Mouse (Mus musculus) lung, embryonic 16.5 days (tissue): Measurements from ENCODE around the gene Gmds. TPM values are rescaled to one million over a fixed set of nuclear protein-coding genes. Genes with fewer than 3 reads are reported as not detected.

Experiments used
- ATAC-seq: fragments of 200-750 bp; cut with Nextera tagmentation; 2 replicates; pipeline ENCODE4 v1.8.0; 2017; ENCODE audit warnings: low read depth, mild to moderate bottlenecking, moderate library complexity
- H3K27ac ChIP-seq: fragments of 300-500 bp; sonication (generic); 2 replicates; pipeline ENCODE4 v1.5.1; 2014; ENCODE audit warnings: mild to moderate bottlenecking, control low read depth, low read length
- H3K27me3 ChIP-seq: fragments of 300-500 bp; sonication (generic); 2 replicates; pipeline ENCODE4 v1.6.1; 2014; ENCODE audit warnings: low read depth, low read length, mixed read lengths; ENCODE audit not compliant: control insufficient read depth, insufficient read depth
- H3K36me3 ChIP-seq: fragments of 300-500 bp; sonication (generic); 2 replicates; pipeline ENCODE4 v1.6.1; 2014; ENCODE audit warnings: low read length; ENCODE audit not compliant: control insufficient read depth, insufficient read depth
- H3K4me1 ChIP-seq: fragments of 300-500 bp; sonication (generic); replicated peaks from 2 replicates; pipeline ENCODE4 v1.6.1; 2014; ENCODE audit warnings: low read length, mixed read lengths; ENCODE audit not compliant: control insufficient read depth, insufficient read depth
- H3K4me2 ChIP-seq: fragments of 300-500 bp; sonication (generic); 2 replicates; pipeline ENCODE4 v1.6.1; 2014; ENCODE audit warnings: low read depth, low read length, control low read depth
- H3K4me3 ChIP-seq: fragments of 300-500 bp; sonication (generic); 2 replicates; pipeline ENCODE4 v1.5.1; 2014; ENCODE audit warnings: mild to moderate bottlenecking, low read length, control low read depth
- H3K9ac ChIP-seq: fragments of 300-500 bp; sonication (generic); 2 replicates; pipeline ENCODE4 v1.6.1; 2014; ENCODE audit warnings: low read length, control low read depth
- H3K9me3 ChIP-seq: fragments of 300-500 bp; sonication (generic); 2 replicates; pipeline ENCODE4 v1.6.1; 2016; ENCODE audit warnings: low read length; ENCODE audit not compliant: control insufficient read depth
- WGBS: fragments of 180-500 bp; shearing (Covaris S2); extraction: QIAGEN DNeasy Blood & Tissue Kit; methylation state at CpG from one replicate; pipeline ENCODE4 v1.1.7; 2014; 5-methylcytosine and 5-hydroxymethylcytosine counted together
- polyA plus RNA-seq: library from polyadenylated mRNA; unstranded; fragments of >200 nt; fragmentation: Nextera tagmentation; extraction: Ambion mirVana; gene quantifications from 2 replicates; pipeline ENCODE4 v1.2.1, GENCODE M21; 2015

Gmds gene
- polyA plus RNA-seq, 1 experiment from 2014 or later, result 20.8 TPM

DNA sequence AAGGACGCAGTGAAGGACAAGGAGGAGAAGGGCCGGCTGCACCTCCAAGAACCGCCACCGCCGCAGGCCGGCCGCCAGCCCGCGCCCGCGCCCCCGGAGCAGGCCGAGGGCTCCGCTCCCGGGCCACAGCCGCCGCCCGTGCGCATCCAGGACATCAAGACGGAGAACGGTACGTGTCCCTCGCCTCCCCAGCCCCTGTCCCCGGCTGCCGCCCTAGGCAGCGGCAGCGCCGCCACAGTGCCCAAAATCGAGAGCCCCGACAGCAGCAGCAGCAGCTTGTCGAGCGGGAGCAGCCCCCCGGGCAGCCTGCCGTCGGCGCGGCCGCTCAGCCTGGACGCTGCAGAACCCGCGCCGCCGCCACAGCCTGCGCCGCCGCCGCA is 530.8 kb downstream of the Gmds start:
- no peaks in the 10 kb centered on the region for H3K36me3 ChIP-seq
- H3K9me3 ChIP-seq, result no peaks in the 10 kb centered on the region
- under 1% methylated on average over 36 of the region's 47 CpGs for WGBS
- H3K4me2 ChIP-seq, result peak overlapping the region; percentile 99
- H3K27me3 ChIP-seq, result peaks cover 85% of the 10 kb centered on the region
- ATAC-seq, result no peak
- no peak overlapping the region for H3K27ac ChIP-seq
- peak overlapping the region; percentile 70 for H3K9ac ChIP-seq
- peaks cover 27% of the 10 kb centered on the region for H3K4me1 ChIP-seq
- peak overlapping the region; percentile 62 for H3K4me3 ChIP-seq

GRCm38 (mm10) chr13:31806890-31807735 is 531.4 kb downstream of the Gmds start:
- H3K27ac ChIP-seq, result peak overlapping the region; percentile 39; the same call in 1 of the 2 replicates
- peak overlapping the region; percentile 62 for H3K4me3 ChIP-seq
- H3K4me1 ChIP-seq, result peaks cover 27% of the 10 kb centered on the region
- H3K36me3 ChIP-seq, result no peaks in the 10 kb centered on the region
- H3K27me3 ChIP-seq, result peaks cover 84% of the 10 kb centered on the region
- peak overlapping the region; percentile 99 for H3K4me2 ChIP-seq
- peak overlapping the region; percentile 70 for H3K9ac ChIP-seq
- no peaks in the 10 kb centered on the region for H3K9me3 ChIP-seq
- ATAC-seq, result peak; percentile 16; the same call in 1 of the 2 replicates
- WGBS, result under 1% methylated on average over 73 of the region's 101 CpGs

DNA sequence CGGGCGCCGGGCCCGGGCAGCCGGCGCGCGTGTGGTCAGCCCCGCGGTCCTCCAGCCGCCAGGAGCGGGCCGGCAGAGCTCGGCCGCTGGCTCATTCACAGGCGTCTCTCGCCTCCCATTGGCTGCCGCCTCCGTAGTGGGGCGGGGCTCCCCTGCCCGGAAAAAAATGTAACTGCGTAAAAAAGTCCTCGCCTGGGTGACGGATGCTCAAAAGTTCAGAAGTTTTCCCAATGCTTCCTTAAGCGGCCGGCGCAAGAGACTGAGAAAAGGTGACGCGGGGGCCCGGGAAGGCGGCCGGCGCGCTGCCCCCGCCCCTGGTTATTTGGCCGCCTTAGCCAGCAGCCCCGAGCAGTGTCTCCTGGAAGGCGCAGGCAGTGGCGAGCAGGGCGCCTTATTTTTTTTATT is 532.1 kb downstream of the Gmds start, which contains the start of gene Foxc1:
Gene Foxc1 (plus strand): TSS at position 206 of the 405 bp plus-strand sequence.
- Histone ChIP-seq H3K9ac (peak within 1 kb of the TSS; percentile 70), H3K27me3 (peaks cover 84% of the 10 kb centered on the region), H3K4me3 (peak within 1 kb of the TSS; percentile 62), H3K9me3 (no peaks in the 10 kb centered on the region), H3K4me2 (peak within 1 kb of the TSS; percentile 99), H3K27ac (peak within 1 kb of the TSS; percentile 39; the same call in 1 of the 2 replicates), H3K4me1 (peaks cover 29% of the 10 kb centered on the region), H3K36me3 (no peaks in the 10 kb centered on the region)
- WGBS, result 0% methylated on average over 40 of the region's 40 CpGs
- peak; percentile 94 for ATAC-seq

DNA sequence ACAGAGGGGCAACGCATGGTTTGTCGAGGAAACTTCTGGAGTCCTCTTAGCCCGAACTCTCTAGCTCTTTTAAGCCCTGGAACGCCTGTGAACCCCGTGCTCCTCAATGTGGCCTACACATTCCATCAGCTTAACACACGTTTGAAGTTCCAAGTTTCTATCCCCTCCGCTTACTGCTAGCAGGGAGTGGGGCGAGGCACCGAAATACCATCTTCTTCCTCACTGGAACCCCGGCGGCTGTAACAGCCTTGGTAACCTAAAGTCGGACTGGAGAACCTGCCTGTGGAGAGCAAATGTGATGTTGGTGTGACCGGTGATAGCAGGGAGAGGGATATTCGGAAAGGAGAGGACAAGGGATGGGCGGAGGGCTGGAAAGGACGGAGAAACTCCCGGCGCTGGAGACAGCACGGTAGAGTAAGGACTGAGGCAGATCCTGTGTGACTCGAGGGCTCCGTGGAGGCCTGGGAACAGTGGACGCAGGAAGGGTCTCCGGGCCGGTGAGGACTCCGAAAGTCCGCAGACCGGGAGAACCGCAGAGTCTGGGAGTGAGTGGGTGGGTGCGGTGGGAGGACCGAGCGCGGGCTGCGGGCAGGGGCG is 532.6 kb downstream of the Gmds start:
- 5% methylated on average over 34 of the region's 34 CpGs for WGBS
- peak; percentile 39 for ATAC-seq
- H3K4me1 ChIP-seq, result peaks cover 28% of the 10 kb centered on the region
- H3K27ac ChIP-seq, result no peak overlapping the region
- H3K27me3 ChIP-seq, result peaks cover 84% of the 10 kb centered on the region
- no peaks in the 10 kb centered on the region for H3K36me3 ChIP-seq
- peak overlapping the region; percentile 99 for H3K4me2 ChIP-seq
- H3K4me3 ChIP-seq, result peak overlapping the region; percentile 62
- H3K9ac ChIP-seq, result peak overlapping the region; percentile 56
- H3K9me3 ChIP-seq, result no peaks in the 10 kb centered on the region

DNA sequence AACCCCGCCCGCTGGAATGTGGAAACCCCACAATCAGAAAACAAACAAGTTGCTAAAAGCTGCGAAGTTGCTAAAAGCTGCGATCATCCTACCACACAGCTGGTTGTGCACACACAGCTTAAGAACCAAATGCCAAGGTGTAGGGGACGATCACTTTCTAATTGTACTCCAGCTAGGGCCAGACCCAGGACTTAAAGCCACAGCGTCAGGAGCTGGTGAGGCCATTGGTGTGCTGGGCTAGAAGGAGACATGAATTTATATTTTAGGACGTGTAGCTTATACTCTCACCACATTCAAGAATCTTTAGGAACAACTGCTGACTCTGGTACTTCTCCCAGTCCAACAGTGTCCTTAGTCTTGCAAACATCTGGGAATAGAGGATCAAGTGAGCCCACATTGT is 534.0 kb downstream of the Gmds start:
- Histone ChIP-seq H3K4me1 (peaks cover 25% of the 10 kb centered on the region), H3K9ac (no peak overlapping the region), H3K9me3 (no peaks in the 10 kb centered on the region), H3K27me3 (peaks cover 89% of the 10 kb centered on the region), H3K27ac (no peak overlapping the region), H3K4me3 (no peak overlapping the region), H3K36me3 (no peaks in the 10 kb centered on the region), H3K4me2 (no peak overlapping the region)
- WGBS, result 18% methylated on average over 7 of the region's 7 CpGs
- ATAC-seq, result no peak

DNA sequence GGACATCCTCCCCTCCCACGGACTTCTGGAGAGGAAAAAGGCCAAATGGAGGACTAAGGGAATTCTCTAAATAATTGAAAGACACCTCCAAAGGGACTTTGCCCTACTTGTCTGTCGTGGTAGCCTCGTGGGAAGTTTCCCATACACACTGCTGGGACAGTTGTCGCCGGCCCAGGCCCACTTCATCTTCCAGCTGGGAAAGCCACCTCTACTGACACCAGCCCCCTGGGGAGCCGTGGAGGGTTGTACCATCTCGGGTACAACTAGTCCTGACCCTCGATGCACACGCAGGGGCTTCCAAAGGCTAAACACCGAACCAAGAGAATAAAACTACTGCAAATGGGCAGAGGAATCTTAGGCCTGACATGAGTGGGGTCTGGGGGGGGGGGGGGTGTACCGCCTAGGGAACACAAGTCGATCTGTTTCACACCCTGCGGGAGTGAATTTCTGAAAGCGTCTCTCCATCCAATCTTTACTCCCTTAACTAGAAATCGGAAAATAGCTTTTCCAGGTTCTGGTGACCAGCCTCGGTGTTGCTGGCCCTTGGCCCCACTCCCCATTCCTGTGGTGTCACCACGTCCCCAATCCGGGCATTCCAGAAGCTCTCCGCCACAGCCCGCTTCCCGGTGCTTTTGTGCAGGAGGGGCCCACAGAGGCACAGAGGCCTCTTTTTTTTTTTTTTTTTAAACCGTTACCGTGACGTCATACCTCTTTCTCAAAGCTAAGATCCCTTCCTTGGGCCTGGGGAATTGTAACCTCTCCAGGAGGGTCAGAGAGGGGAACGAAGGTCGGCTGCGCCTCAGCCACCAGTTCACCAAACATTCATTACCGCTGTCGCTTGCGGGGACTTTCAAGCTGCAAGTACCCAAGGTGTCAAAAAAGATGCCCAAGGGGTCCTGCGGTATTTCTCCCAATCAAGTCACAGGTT is 535.1 kb downstream of the Gmds start:
- no peak for ATAC-seq
- Histone ChIP-seq H3K27ac (no peak overlapping the region), H3K4me2 (no peak overlapping the region), H3K9me3 (no peaks in the 10 kb centered on the region), H3K27me3 (peaks cover 97% of the 10 kb centered on the region), H3K4me3 (no peak overlapping the region), H3K9ac (no peak overlapping the region), H3K36me3 (no peaks in the 10 kb centered on the region), H3K4me1 (peaks cover 21% of the 10 kb centered on the region)
- WGBS, result 6% methylated on average over 31 of the region's 31 CpGs

GRCm38 (mm10) chr13:31802447-31802846 is 536.1 kb downstream of the Gmds start:
- no peak for ATAC-seq
- 10% methylated on average over 5 of the region's 5 CpGs for WGBS

DNA sequence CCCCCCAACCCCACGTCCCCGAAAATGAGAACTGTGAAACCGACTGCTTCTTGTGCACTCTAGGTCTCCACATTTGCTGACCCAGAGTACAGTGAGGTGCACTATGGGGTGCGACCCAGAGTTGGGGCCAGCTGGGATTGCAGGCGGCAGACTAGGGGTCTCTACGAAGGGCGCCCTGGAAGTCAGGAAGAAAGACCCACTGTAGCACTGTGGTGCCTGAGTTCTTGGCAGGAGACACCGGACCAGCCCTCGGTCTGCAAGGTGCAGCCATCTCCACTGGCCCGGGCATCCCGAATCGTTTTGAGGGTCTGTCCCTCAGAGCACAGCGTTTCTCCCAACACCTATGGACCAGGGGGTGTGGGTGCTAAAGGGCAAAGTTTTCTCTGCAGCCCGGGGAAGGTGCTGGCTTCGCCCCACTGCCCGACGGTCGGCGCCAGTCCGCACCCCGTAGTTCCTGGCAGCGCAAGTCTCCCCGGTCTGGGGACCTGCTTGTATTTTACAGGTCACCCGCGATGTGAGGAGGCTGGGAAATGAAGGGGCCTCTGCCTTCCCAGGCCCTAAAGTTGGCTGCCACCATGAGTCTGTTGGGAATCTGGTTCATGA is 536.7 kb downstream of the Gmds start:
- Histone ChIP-seq H3K9me3 (no peaks in the 10 kb centered on the region), H3K27ac (no peak overlapping the region), H3K4me2 (peak overlapping the region; percentile 55), H3K27me3 (peaks cover 94% of the 10 kb centered on the region), H3K4me1 (peaks cover 19% of the 10 kb centered on the region; the same call in 1 of the 2 replicates), H3K36me3 (no peaks in the 10 kb centered on the region), H3K9ac (0 out of 2 replicates have a peak overlapping the region, but pooled peaks have one; percentile 15), H3K4me3 (peak overlapping the region; percentile 17)
- no peak for ATAC-seq
- WGBS, result 5% methylated on average over 25 of the region's 25 CpGs

More at GRCm38 (mm10) chr13:31802447-31802846, 536.1 kb downstream of the Gmds start:
- H3K4me2 ChIP-seq, result no peak overlapping the region
- no peaks in the 10 kb centered on the region for H3K36me3 ChIP-seq
- H3K9ac ChIP-seq, result no peak overlapping the region
- H3K9me3 ChIP-seq, result no peaks in the 10 kb centered on the region
- H3K4me1 ChIP-seq, result peaks cover 21% of the 10 kb centered on the region
- peaks cover 97% of the 10 kb centered on the region for H3K27me3 ChIP-seq
- H3K4me3 ChIP-seq, result no peak overlapping the region
- no peak overlapping the region for H3K27ac ChIP-seq
